Mouse (Mus musculus): ENCODE results near the gene Slc22a1. TPM values are rescaled to one million over a fixed set of nuclear protein-coding genes. Genes with fewer than 3 reads are reported as not detected.

Gene Slc22a1
- total RNA-seq, 2 experiments from 2014 or later: 7.1 to 10.6 TPM

GRCm38 (mm10) chr17:12641087-12641486, 34.5 kb downstream of the Slc22a1 start:
- intact Hi-C loops (cut with DNase I): no loop called here

DNA sequence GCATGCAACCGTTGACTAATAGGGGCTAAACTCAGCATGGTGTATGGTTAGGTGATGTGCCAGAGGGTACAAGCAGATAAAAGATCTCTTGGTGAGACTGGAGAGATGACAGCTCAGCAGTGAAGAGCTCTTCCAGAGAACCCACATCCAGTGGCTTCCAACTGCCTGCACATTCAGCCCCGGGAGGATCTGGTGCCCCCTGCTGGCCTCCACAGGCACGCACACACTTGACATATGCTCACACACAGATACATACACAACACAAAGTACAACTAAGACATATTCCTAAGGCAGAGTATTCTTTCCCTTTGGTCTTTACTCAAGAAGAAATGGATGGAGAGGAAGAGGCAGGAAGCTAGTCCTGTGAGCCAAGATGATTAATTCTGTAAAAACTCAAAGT, 36.0 kb downstream of the Slc22a1 start:
- intact Hi-C loops (cut with DNase I): no loop called here
- no peak for DNase-seq

More at GRCm38 (mm10) chr17:12641087-12641486, 34.5 kb downstream of the Slc22a1 start:
- no peak for DNase-seq

DNA sequence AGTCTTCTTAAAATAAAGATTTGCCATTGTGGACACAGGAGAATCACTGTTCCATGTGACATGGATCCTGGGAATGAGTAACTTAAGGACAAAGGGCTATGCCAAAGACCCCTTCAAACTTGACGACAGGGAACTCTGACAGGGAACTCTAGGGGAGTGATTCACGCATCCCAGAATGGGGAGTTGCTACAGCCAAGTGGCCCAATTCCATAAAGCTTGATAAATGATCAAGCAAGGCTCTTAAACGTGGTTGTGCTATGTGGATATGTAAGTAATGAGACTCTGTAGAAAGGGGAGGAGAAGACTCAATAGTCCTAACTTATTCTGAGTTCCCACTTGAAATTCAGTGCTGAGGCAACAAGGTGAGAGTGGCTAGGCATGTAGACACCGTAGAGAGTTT, 40.8 kb downstream of the Slc22a1 start:
- intact Hi-C loops (cut with DNase I): no loop called here

GRCm38 (mm10) chr17:12631771-12632600, 43.6 kb downstream of the Slc22a1 start:
- DNase-seq: no peak
- intact Hi-C loops (cut with DNase I): no loop called here

More for the DNA sequence above, 40.8 kb downstream of the Slc22a1 start:
- no peak for DNase-seq

GRCm38 (mm10) chr17:12630976-12631730, 44.5 kb downstream of the Slc22a1 start:
- intact Hi-C loops (cut with DNase I): no loop called here
- no peak for DNase-seq

DNA sequence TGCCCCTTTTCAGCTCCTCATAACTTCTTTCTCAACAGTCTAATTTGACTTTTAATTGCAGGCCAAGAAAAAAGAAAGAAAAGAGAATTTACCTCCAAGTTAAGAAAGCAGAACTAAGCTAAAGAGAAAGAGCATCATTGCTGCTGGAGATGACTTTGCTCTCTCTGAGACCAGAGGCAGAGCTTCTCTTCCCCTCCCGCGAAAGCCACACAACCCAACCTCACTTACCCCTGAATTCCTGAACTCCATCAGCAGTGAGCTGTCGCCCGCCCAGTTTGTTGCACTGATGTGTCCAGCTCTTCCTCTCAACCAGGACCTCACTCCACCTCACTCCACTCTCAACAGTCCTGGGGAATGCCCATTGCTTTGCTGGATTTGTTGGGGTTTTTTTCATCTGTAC, 47.6 kb downstream of the Slc22a1 start:
- intact Hi-C loops (cut with DNase I): no loop called here
- DNase-seq: no peak

GRCm38 (mm10) chr17:12619641-12620040, 56.0 kb downstream of the Slc22a1 start:
- DNase-seq: no peak
- intact Hi-C loops (cut with DNase I): no loop called here

DNA sequence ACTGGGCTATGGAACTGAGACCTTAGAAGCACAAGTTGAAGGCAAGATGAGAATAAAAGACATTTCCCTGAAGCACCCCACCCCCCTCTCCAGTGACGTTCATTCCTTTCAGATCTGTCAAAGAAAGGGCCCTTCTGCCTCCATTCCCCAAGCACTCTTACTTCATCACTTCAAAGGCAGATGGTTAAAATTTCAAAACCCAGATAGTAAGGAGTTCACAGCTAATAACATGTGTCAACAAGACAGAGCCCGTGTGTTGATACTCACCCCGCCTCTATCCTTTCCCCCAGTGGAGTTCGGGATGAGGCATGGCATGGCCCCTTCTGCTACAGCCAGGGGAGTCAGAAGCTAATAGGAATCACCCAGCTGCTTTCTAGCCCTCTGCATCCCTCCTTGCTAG, 60.2 kb downstream of the Slc22a1 start:
- DNase-seq: no peak
- intact Hi-C loops (cut with DNase I): no loop called here

DNA sequence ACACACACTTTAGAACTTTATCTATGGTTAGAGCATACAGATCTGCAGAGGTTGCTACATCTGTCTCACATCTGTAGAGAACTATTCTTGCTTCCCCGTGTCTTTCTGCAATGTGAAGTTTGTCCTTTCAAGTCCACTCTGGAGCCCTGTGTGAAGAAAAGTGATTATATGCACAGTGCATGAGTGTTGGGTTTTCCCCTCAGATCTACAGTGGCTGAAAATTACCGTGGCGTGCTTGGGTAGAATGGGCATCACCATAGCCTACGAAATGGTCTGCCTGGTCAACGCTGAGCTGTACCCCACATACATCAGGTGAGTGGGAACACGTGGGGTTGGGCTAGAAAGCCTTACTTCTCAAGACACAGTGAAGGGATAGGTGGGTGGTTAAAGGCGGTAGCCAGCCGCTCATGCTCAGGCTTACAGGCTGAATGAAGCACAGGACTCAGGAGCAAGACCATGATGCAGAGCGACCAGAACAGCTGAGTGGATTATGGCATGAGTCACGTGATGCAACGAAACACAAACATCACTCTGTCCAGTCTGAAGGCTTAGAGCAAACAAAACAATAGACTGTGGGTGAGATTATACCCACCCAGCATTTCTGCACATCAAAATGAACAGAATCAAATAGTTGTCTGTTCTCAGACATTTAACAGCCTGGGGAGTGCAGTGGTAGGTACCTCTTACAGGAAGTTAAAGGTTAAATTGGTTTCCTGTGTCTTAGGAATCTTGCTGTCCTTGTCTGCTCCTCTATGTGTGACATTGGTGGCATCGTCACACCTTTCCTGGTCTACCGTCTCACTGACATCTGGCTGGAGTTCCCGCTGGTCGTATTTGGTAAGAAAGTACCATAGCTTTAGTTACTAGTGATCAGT, 60.9 kb downstream of the Slc22a1 start:
- intact Hi-C loops (cut with DNase I): no loop called here
- no peak for DNase-seq

GRCm38 (mm10) chr17:12607202-12607601, 68.4 kb downstream of the Slc22a1 start:
- DNase-seq: no peak
- intact Hi-C loops (cut with DNase I): no loop called here

- DNase-seq: no peak
- intact Hi-C loops (cut with DNase I): no loop called here
Measured at GRCm38 (mm10) chr17:12606634-12607033, 69.0 kb downstream of the Slc22a1 start.

Other genes starting within 250 kb of the Slc22a1 start
- 1 to 10 TPM; 7.0 to 8.9 TPM for gene Slc22a3, start 168.1 kb downstream of the Slc22a1 start, total RNA-seq (2021)
- gene Slc22a2, start 91.7 kb downstream of the Slc22a1 start, total RNA-seq (2021): not detected
- 100 to 1,000 TPM; 109 to 113 TPM for gene Igf2r, start 93.8 kb upstream of the Slc22a1 start, total RNA-seq (2021)
- 1 to 10 TPM in 1 of 2 experiments, under 1 TPM in 1; 0.84 to 1.1 TPM for gene Mas1, start 192.3 kb upstream of the Slc22a1 start, total RNA-seq (2021)
- 1 to 10 TPM; 5.3 to 5.6 TPM for gene Mrgprh, start 200.2 kb upstream of the Slc22a1 start, total RNA-seq (2021)
- gene Pnldc1, start 234.4 kb upstream of the Slc22a1 start, total RNA-seq (2021): under 1 TPM; 0.38 to 0.50 TPM
- gene Tcp1, start 239.9 kb upstream of the Slc22a1 start, total RNA-seq (2021): 100 to 1,000 TPM; 196 to 207 TPM
- gene Mrpl18, start 240.5 kb upstream of the Slc22a1 start, total RNA-seq (2021): 100 to 1,000 TPM; 153 to 159 TPM